Mouse (Mus musculus) heart, postnatal 0 days (tissue): ENCODE data around the gene Pcsk5. TPM values are rescaled to one million over a fixed set of nuclear protein-coding genes. Genes with fewer than 3 reads are reported as not detected.

Experiments used
- ATAC-seq: fragments of 200-750 bp; cut with Nextera tagmentation; 2 replicates; pipeline ENCODE4 v1.8.0; 2017; ENCODE audit warnings: low read depth, moderate number of reproducible peaks, moderate library complexity; ENCODE audit not compliant: insufficient read depth
- DNase-seq: peaks from one replicate; pipeline ENCODE4 v3.0.0-alpha.2; 2016; ENCODE audit warnings: low spot score
- H3K27ac ChIP-seq: fragments of 300-500 bp; sonication (generic); 2 replicates; pipeline ENCODE4 v1.5.1; 2014; ENCODE audit warnings: low read depth, mild to moderate bottlenecking
- H3K27me3 ChIP-seq: fragments of 300-500 bp; sonication (generic); 2 replicates; pipeline ENCODE4 v1.6.1; 2014; ENCODE audit warnings: low read length, mixed read lengths; ENCODE audit not compliant: control insufficient read depth, insufficient read depth
- H3K36me3 ChIP-seq: fragments of 300-500 bp; sonication (generic); replicated peaks from 2 replicates; pipeline ENCODE4 v1.6.1; 2014; ENCODE audit warnings: low read length, mixed read lengths; ENCODE audit not compliant: control insufficient read depth, insufficient read depth
- H3K4me1 ChIP-seq: fragments of 300-500 bp; sonication (generic); 2 replicates; pipeline ENCODE4 v1.6.1; 2014; ENCODE audit warnings: antibody characterized with exemption; ENCODE audit not compliant: control insufficient read depth, insufficient read depth
- H3K4me2 ChIP-seq: fragments of 300-500 bp; sonication (generic); 2 replicates; pipeline ENCODE4 v1.6.1; 2014; ENCODE audit warnings: low read depth, mild to moderate bottlenecking, low read length, moderate library complexity
- H3K4me3 ChIP-seq: fragments of 300-500 bp; sonication (generic); 2 replicates; pipeline ENCODE4 v1.5.1; 2014; ENCODE audit warnings: low read depth, low read length
- H3K9ac ChIP-seq: fragments of 300-500 bp; sonication (generic); replicated peaks from 2 replicates; pipeline ENCODE4 v1.6.1; 2014; ENCODE audit warnings: low read depth, low read length, mixed read lengths
- H3K9me3 ChIP-seq: fragments of 300-500 bp; sonication (generic); replicated peaks from 2 replicates; pipeline ENCODE4 v1.6.1; 2016; ENCODE audit warnings: low read length; ENCODE audit not compliant: control insufficient read depth
- CTCF ChIP-seq: IDR thresholded peaks from 2 replicates; pipeline ENCODE4 v1.5.1; 2016; ENCODE audit warnings: antibody characterized with exemption, control low read depth, low read depth
- EP300 ChIP-seq: IDR thresholded peaks from 2 replicates; pipeline ENCODE4 v1.6.1; 2016; ENCODE audit warnings: antibody characterized with exemption, low read depth
- WGBS: fragments of 180-500 bp; shearing (Covaris S2); extraction: QIAGEN DNeasy Blood & Tissue Kit; methylation state at CpG from one replicate; pipeline ENCODE4 v1.1.7; 2014; 5-methylcytosine and 5-hydroxymethylcytosine counted together
- polyA plus RNA-seq: library from polyadenylated mRNA; unstranded; fragments of >200 nt; fragmentation: Nextera tagmentation; extraction: Ambion mirVana; gene quantifications from 2 replicates; pipeline ENCODE4 v1.2.1, GENCODE M21; 2015
- total RNA-seq: library from RNA; depleted of rRNA; stranded (reverse); fragments of >200 nt; gene quantifications from 2 replicates; pipeline ENCODE4 v1.2.3, GENCODE M21; 2014; ENCODE audit warnings: low replicate concordance

Gene Pcsk5
- total and polyA plus RNA-seq, 2 experiments from 2014 or later, result 4.8 to 7.9 TPM

DNA sequence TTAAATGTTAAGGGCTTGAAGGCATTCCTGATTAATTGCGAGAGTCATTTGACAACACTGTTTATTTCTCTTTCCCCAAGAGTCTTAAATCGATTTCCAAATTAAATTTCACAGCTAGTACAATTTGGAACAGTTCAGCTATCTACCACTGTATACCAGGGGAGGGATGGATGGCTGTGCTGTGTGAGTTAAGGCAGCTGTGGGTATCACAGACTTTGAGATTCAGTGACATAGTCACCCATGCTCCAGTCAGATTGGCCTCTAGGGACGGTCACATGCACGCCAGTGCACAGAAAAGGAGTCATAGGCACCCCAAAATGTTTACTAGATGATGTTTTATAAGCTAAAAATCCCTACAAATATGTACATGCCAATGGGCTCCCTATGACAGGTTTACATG, 260.0 kb downstream of the Pcsk5 start:
- no peak overlapping the region for H3K27ac ChIP-seq
- H3K4me2 ChIP-seq, result no peak overlapping the region
- H3K4me3 ChIP-seq, result no peak overlapping the region
- no peak for TF ChIP-seq CTCF
- TF ChIP-seq EP300, result no peak
- no peaks in the 10 kb centered on the region for H3K27me3 ChIP-seq
- DNase-seq (no peak), ATAC-seq (no peak)
- H3K36me3 ChIP-seq, result 0 out of 2 replicates have a peak, but pooled peaks cover 4% of the 10 kb centered on the region
- H3K4me1 ChIP-seq, result no peaks in the 10 kb centered on the region
- WGBS, result 85% methylated on average over 4 of the region's 4 CpGs
- H3K9ac ChIP-seq, result no peak overlapping the region
- H3K9me3 ChIP-seq, result no peaks in the 10 kb centered on the region

DNA sequence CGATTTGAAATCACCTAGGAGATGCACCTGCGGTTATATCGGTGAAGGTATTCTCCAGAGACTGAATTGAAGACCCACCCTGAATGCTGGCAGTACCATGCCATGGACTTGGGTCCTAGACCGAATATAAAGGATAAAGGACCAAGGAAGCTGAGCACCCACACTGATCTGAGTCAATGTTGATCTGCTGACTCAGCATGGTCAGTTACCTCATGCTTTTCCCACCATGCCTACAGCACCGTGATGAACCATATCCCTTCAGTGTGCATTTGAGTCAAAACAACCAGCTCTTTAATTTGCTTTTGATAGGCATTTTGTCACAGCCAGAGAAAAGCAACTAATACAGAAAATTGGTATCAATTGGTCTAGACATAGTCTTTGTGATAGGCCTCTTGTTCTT, 262.9 kb downstream of the Pcsk5 start:
- no peak overlapping the region for H3K9ac ChIP-seq
- no peak overlapping the region for H3K4me3 ChIP-seq
- no peaks in the 10 kb centered on the region for H3K27me3 ChIP-seq
- DNase-seq, result no peak
- no peak overlapping the region for H3K4me2 ChIP-seq
- 94% methylated on average over 5 of the region's 5 CpGs for WGBS
- 0 out of 2 replicates have a peak, but pooled peaks cover 6% of the 10 kb centered on the region for H3K36me3 ChIP-seq
- TF ChIP-seq CTCF (no peak), EP300 (no peak)
- ATAC-seq, result no peak
- no peak overlapping the region for H3K27ac ChIP-seq
- H3K9me3 ChIP-seq, result no peaks in the 10 kb centered on the region
- H3K4me1 ChIP-seq, result no peaks in the 10 kb centered on the region

GRCm38 (mm10) chr19:17572315-17572714, 265.1 kb downstream of the Pcsk5 start:
- 0 out of 2 replicates have a peak, but pooled peaks cover under 1% of the 10 kb centered on the region for H3K4me1 ChIP-seq
- H3K9ac ChIP-seq, result no peak overlapping the region
- ATAC-seq (no peak), DNase-seq (no peak)
- 90% methylated on average over 8 of the region's 8 CpGs for WGBS
- no peak overlapping the region for H3K4me3 ChIP-seq
- TF ChIP-seq EP300 (no peak), CTCF (no peak)
- no peaks in the 10 kb centered on the region for H3K27me3 ChIP-seq
- no peaks in the 10 kb centered on the region for H3K9me3 ChIP-seq
- no peak overlapping the region for H3K27ac ChIP-seq
- H3K36me3 ChIP-seq, result 0 out of 2 replicates have a peak, but pooled peaks cover 6% of the 10 kb centered on the region
- no peak overlapping the region for H3K4me2 ChIP-seq

- 91% methylated on average over 2 of the region's 2 CpGs for WGBS
- no peak overlapping the region for H3K27ac ChIP-seq
- H3K9me3 ChIP-seq, result no peaks in the 10 kb centered on the region
- no peak for DNase-seq
- 0 out of 2 replicates have a peak, but pooled peaks cover 6% of the 10 kb centered on the region for H3K36me3 ChIP-seq
- TF ChIP-seq CTCF (no peak), EP300 (no peak)
- no peak for ATAC-seq
- no peak overlapping the region for H3K9ac ChIP-seq
- H3K4me3 ChIP-seq, result no peak overlapping the region
- 0 out of 2 replicates have a peak, but pooled peaks cover 3% of the 10 kb centered on the region for H3K4me1 ChIP-seq
- no peak overlapping the region for H3K4me2 ChIP-seq
- H3K27me3 ChIP-seq, result no peaks in the 10 kb centered on the region
These were observed 266.5 kb downstream of the Pcsk5 start for GRCm38 (mm10) chr19:17570936-17571335.

- 0 out of 2 replicates have a peak, but pooled peaks cover under 1% of the 10 kb centered on the region for H3K36me3 ChIP-seq
- no peak overlapping the region for H3K4me3 ChIP-seq
- H3K27me3 ChIP-seq, result no peaks in the 10 kb centered on the region
- no peak overlapping the region for H3K27ac ChIP-seq
- no peak overlapping the region for H3K4me2 ChIP-seq
- H3K9me3 ChIP-seq, result no peaks in the 10 kb centered on the region
- H3K4me1 ChIP-seq, result 0 out of 2 replicates have a peak, but pooled peaks cover 3% of the 10 kb centered on the region
- TF ChIP-seq CTCF, result no peak
- no peak overlapping the region for H3K9ac ChIP-seq
- DNase-seq, result no peak
- 22% methylated on average over 3 of the region's 3 CpGs for WGBS
- ATAC-seq, result no peak; the same call in 1 of the 2 replicates
These were observed 270.2 kb downstream of the Pcsk5 start for GRCm38 (mm10) chr19:17567264-17567663.

- no peak overlapping the region for H3K4me3 ChIP-seq
- DNase-seq, result no peak
- no peak overlapping the region for H3K27ac ChIP-seq
- H3K4me2 ChIP-seq, result no peak overlapping the region
- TF ChIP-seq EP300 (no peak), CTCF (no peak)
- 0 out of 2 replicates have a peak, but pooled peaks cover 3% of the 10 kb centered on the region for H3K4me1 ChIP-seq
- 85% methylated on average over 4 of the region's 4 CpGs for WGBS
- H3K36me3 ChIP-seq, result no peaks in the 10 kb centered on the region
- H3K27me3 ChIP-seq, result no peaks in the 10 kb centered on the region
- no peaks in the 10 kb centered on the region for H3K9me3 ChIP-seq
- H3K9ac ChIP-seq, result no peak overlapping the region
- no peak for ATAC-seq
These were observed 271.3 kb downstream of the Pcsk5 start for GRCm38 (mm10) chr19:17566097-17566496.
